ENCODE assay signal across 8 mouse cellular contexts in genomic region chr16:78576478-78577084, GRCm38 (mm10). TPM values are rescaled to one million over a fixed set of nuclear protein-coding genes. Genes with fewer than 3 reads are reported as not detected.
DNase-seq lines count a peak whose midpoint lies in the region; ATAC-seq and TF ChIP-seq lines count a peak whose summit lies in the region.

TSS of gene D16Ertd472e (minus strand) at chr16:78576708.

- peak within 1 kb of the TSS; percentile 97 for H3K4me3 ChIP-seq in brown adipose tissue, adult 24 weeks (ENCODE audit: insufficient read depth, low read depth, low read length)
- peak within 1 kb of the TSS; percentile 69 for H3K4me3 ChIP-seq in forebrain, embryonic 11.5 days (ENCODE audit: low read depth, low read length)
- peak within 1 kb of the TSS; percentile 85 for H3K4me3 ChIP-seq in heart, embryonic 16.5 days (ENCODE audit: low read length)
- peak within 1 kb of the TSS; percentile 69 for H3K4me3 ChIP-seq in liver, embryonic 16.5 days (ENCODE audit: low read depth, low read length)
- H3K4me3 ChIP-seq in neural tube, embryonic 12.5 days, result peak within 1 kb of the TSS; percentile 70
- H3K4me3 ChIP-seq in stomach, postnatal 0 days (ENCODE audit: low read depth, low read length), result peak within 1 kb of the TSS; percentile 78

- no peaks in the 10 kb centered on the region for H3K9me3 ChIP-seq in forebrain, embryonic 11.5 days (ENCODE audit: control insufficient read depth, low read length)
- H3K9me3 ChIP-seq in heart, embryonic 16.5 days (replicated peaks; ENCODE audit: control insufficient read depth, low read length), result no peaks in the 10 kb centered on the region
- no peaks in the 10 kb centered on the region for H3K9me3 ChIP-seq in liver, embryonic 16.5 days (replicated peaks; ENCODE audit: control insufficient read depth, low read length)
- no peaks in the 10 kb centered on the region for H3K9me3 ChIP-seq in neural tube, embryonic 12.5 days
- H3K9me3 ChIP-seq in stomach, postnatal 0 days (ENCODE audit: control insufficient read depth, low read length), result no peaks in the 10 kb centered on the region

- WGBS in forebrain, embryonic 11.5 days, result under 1% methylated on average over 64 of the region's 70 CpGs
- under 1% methylated on average over 67 of the region's 70 CpGs for WGBS in heart, embryonic 16.5 days
- under 1% methylated on average over 64 of the region's 70 CpGs for WGBS in liver, embryonic 16.5 days (ENCODE audit: insufficient replicate concordance)
- WGBS in neural tube, embryonic 12.5 days, result under 1% methylated on average over 66 of the region's 70 CpGs
- under 1% methylated on average over 68 of the region's 70 CpGs for WGBS in stomach, postnatal 0 days

- H3K9ac ChIP-seq in forebrain, embryonic 11.5 days (ENCODE audit: low read length), result peak within 1 kb of the TSS; percentile 88
- H3K9ac ChIP-seq in heart, embryonic 16.5 days (ENCODE audit: low read length), result peak within 1 kb of the TSS; percentile 90
- peak within 1 kb of the TSS; percentile 66 for H3K9ac ChIP-seq in liver, embryonic 16.5 days (ENCODE audit: low read depth, low read length)
- H3K9ac ChIP-seq in neural tube, embryonic 12.5 days, result peak within 1 kb of the TSS; percentile 81
- peak within 1 kb of the TSS; percentile 77 for H3K9ac ChIP-seq in stomach, postnatal 0 days (ENCODE audit: low read length)

- no peaks in the 10 kb centered on the region for H3K27me3 ChIP-seq in forebrain, embryonic 11.5 days (ENCODE audit: control insufficient read depth, insufficient read depth, low read length)
- H3K27me3 ChIP-seq in heart, embryonic 16.5 days (ENCODE audit: control insufficient read depth, insufficient read depth, low read length), result no peaks in the 10 kb centered on the region
- H3K27me3 ChIP-seq in liver, embryonic 16.5 days (ENCODE audit: control insufficient read depth, insufficient read depth, low read depth, low read length), result no peaks in the 10 kb centered on the region
- H3K27me3 ChIP-seq in neural tube, embryonic 12.5 days (replicated peaks), result no peaks in the 10 kb centered on the region
- H3K27me3 ChIP-seq in stomach, postnatal 0 days (ENCODE audit: control insufficient read depth, insufficient read depth, low read length), result no peaks in the 10 kb centered on the region

- H3K4me1 ChIP-seq in brown adipose tissue, adult 24 weeks (ENCODE audit: control insufficient read depth, insufficient read depth, insufficient read length, low read length), result 0 out of 2 replicates have a peak, but pooled peaks cover 2% of the 10 kb centered on the region
- H3K4me1 ChIP-seq in forebrain, embryonic 11.5 days (replicated peaks; ENCODE audit: control insufficient read depth, insufficient read depth, low read length), result peaks cover 12% of the 10 kb centered on the region
- H3K4me1 ChIP-seq in heart, embryonic 16.5 days (ENCODE audit: control insufficient read depth, insufficient read depth, low read length), result peaks cover 6% of the 10 kb centered on the region; the same call in 1 of the 2 replicates
- H3K4me1 ChIP-seq in liver, embryonic 16.5 days (ENCODE audit: control insufficient read depth, low read depth, low read length), result no peaks in the 10 kb centered on the region
- peaks cover 20% of the 10 kb centered on the region for H3K4me1 ChIP-seq in neural tube, embryonic 12.5 days
- 0 out of 2 replicates have a peak, but pooled peaks cover 3% of the 10 kb centered on the region for H3K4me1 ChIP-seq in stomach, postnatal 0 days (replicated peaks; ENCODE audit: control insufficient read depth, insufficient read depth)

- ATAC-seq in forebrain, embryonic 11.5 days (replicated peaks; ENCODE audit: low FRiP score), result peak; percentile 97
- peak; percentile 97 for ATAC-seq in heart, embryonic 16.5 days (replicated peaks; ENCODE audit: extremely low read depth, insufficient read depth, low FRiP score)
- peak; percentile 94 for ATAC-seq in liver, embryonic 16.5 days (ENCODE audit: low read depth)
- peak; percentile 99 for ATAC-seq in neural tube, embryonic 12.5 days (ENCODE audit: low FRiP score, low read depth)
- ATAC-seq in stomach, postnatal 0 days (ENCODE audit: low FRiP score, low TSS enrichment), result peak; percentile 99

- H3K36me3 ChIP-seq in forebrain, embryonic 11.5 days (ENCODE audit: control insufficient read depth, insufficient read depth, low read length), result no peaks in the 10 kb centered on the region
- no peaks in the 10 kb centered on the region for H3K36me3 ChIP-seq in heart, embryonic 16.5 days (ENCODE audit: control insufficient read depth, insufficient read depth)
- no peaks in the 10 kb centered on the region for H3K36me3 ChIP-seq in liver, embryonic 16.5 days (ENCODE audit: control insufficient read depth, insufficient read depth)
- H3K36me3 ChIP-seq in neural tube, embryonic 12.5 days, result 0 out of 2 replicates have a peak, but pooled peaks cover 3% of the 10 kb centered on the region
- H3K36me3 ChIP-seq in stomach, postnatal 0 days (ENCODE audit: control insufficient read depth, insufficient read depth, low read length), result no peaks in the 10 kb centered on the region

- TF ChIP-seq EP300 in stomach, postnatal 0 days (optimal IDR thresholded peaks at IDR 0.05), result no peak

- peak; percentile 86 for DNase-seq in CD8-positive naive resting alpha-beta T cell, adult 2 months (ENCODE audit: low read depth in 2 of 2, low spot score in 2 of 2)
- DNase-seq in forebrain, embryonic 11.5 days (ENCODE audit: low spot score), result peak; percentile 95
- peak; percentile 80 to 87 for DNase-seq in kidney, postnatal 36 days
- DNase-seq in stomach, postnatal 0 days (ENCODE audit: low spot score), result peak; percentile 87

- H3K27ac ChIP-seq in brown adipose tissue, adult 24 weeks (replicated peaks; ENCODE audit: low read depth, low read length), result peak within 1 kb of the TSS; percentile 91
- peak within 1 kb of the TSS; percentile 71; the same call in 1 of the 2 replicates for H3K27ac ChIP-seq in forebrain, embryonic 11.5 days (ENCODE audit: low read depth, low read length)
- H3K27ac ChIP-seq in heart, embryonic 16.5 days (ENCODE audit: low read length), result peak within 1 kb of the TSS; percentile 92
- H3K27ac ChIP-seq in liver, embryonic 16.5 days (ENCODE audit: low read length), result peak within 1 kb of the TSS; percentile 72
- peak within 1 kb of the TSS; percentile 53; the same call in 1 of the 2 replicates for H3K27ac ChIP-seq in neural tube, embryonic 12.5 days
- peak within 1 kb of the TSS; percentile 94 for H3K27ac ChIP-seq in stomach, postnatal 0 days (replicated peaks)

- peak within 1 kb of the TSS; percentile 58 for H3K4me2 ChIP-seq in forebrain, embryonic 11.5 days (ENCODE audit: low read depth, low read length, severe bottlenecking)
- peak within 1 kb of the TSS; percentile 85 for H3K4me2 ChIP-seq in heart, embryonic 16.5 days (ENCODE audit: low read depth, low read length)
- peak within 1 kb of the TSS; percentile 71 for H3K4me2 ChIP-seq in liver, embryonic 16.5 days (ENCODE audit: low read depth, low read length)
- peak within 1 kb of the TSS; percentile 71 for H3K4me2 ChIP-seq in neural tube, embryonic 12.5 days (replicated peaks)
- H3K4me2 ChIP-seq in stomach, postnatal 0 days (replicated peaks; ENCODE audit: low read depth), result peak within 1 kb of the TSS; percentile 79

- TF ChIP-seq CTCF in stomach, postnatal 0 days (IDR thresholded peaks at IDR 0.05; ENCODE audit: low read depth), result no peak; the same call in 1 of the 2 replicates

RNA-seq across cellular contexts. Expression of gene D16Ertd472e, which starts in this region (rescaled TPM):
- 7.2 and 9.4 TPM in 2 replicates for polyA plus RNA-seq in brown adipose tissue, adult 24 weeks (2012; ENCODE audit: insufficient read depth, insufficient read length, missing spikeins)
- 15.7 and 21.4 TPM in 2 replicates for polyA plus RNA-seq in forebrain, embryonic 11.5 days (2014; fragmentation: Nextera tagmentation; extraction: Ambion mirVana)
- 7.6 and 9.6 TPM in 2 replicates for polyA plus RNA-seq in heart, embryonic 16.5 days (2015; fragmentation: Nextera tagmentation; extraction: Ambion mirVana)
- 3.3 and 3.4 TPM in 2 replicates for polyA plus RNA-seq in liver, embryonic 16.5 days (2015; fragmentation: Nextera tagmentation; extraction: Ambion mirVana)
- 13.5 and 14.5 TPM in 2 replicates for polyA plus RNA-seq in neural tube, embryonic 12.5 days (2016; fragmentation: Nextera tagmentation; extraction: Ambion mirVana)
- 8.7 and 9.7 TPM in 2 replicates for polyA plus RNA-seq in stomach, postnatal 0 days (2015; fragmentation: Nextera tagmentation; extraction: Ambion mirVana)

Comparison
In these comparisons a context has a peak if more than half of its experiments do, and no peak if none do; other contexts are left out.
1. Peak in every context shown above with its lines: DNase-seq, ATAC-seq, H3K4me3 ChIP-seq and H3K27ac ChIP-seq.